Mouse (Mus musculus) heart, postnatal 0 days (tissue): ENCODE results near the gene Mcat.

ENCODE experiments used
- CTCF ChIP-seq: IDR thresholded peaks from 2 replicates; pipeline ENCODE4 v1.5.1; 2016; ENCODE audit warnings: antibody characterized with exemption, control low read depth, low read depth
- EP300 ChIP-seq: IDR thresholded peaks from 2 replicates; pipeline ENCODE4 v1.6.1; 2016; ENCODE audit warnings: antibody characterized with exemption, low read depth

- no peak for TF ChIP-seq CTCF
- TF ChIP-seq EP300, result no peak
Observed at GRCm38 (mm10) chr15:83560941-83561477, 2.6 kb downstream of the Mcat start.
